Mouse (Mus musculus) liver, embryonic 11.5 days (tissue): Measurements from ENCODE around the gene Rd3l. TPM values are rescaled to one million over a fixed set of nuclear protein-coding genes. Genes with fewer than 3 reads are reported as not detected.

ENCODE experiments used
- ATAC-seq: fragments of 200-750 bp; cut with Nextera tagmentation; replicated peaks from 2 replicates; pipeline ENCODE4 v1.8.0; 2017; ENCODE audit warnings: moderate number of reproducible peaks, mild to moderate bottlenecking, moderate TSS enrichment, moderate library complexity; ENCODE audit not compliant: low FRiP score
- DNase-seq: peaks from one replicate; pipeline ENCODE4 v3.0.0-alpha.2; 2017; ENCODE audit warnings: low spot score
- H3K27ac ChIP-seq: fragments of 300-500 bp; sonication (generic); 2 replicates; pipeline ENCODE4 v1.5.1; 2014; ENCODE audit warnings: mild to moderate bottlenecking, low read depth, low read length, control low read depth
- H3K27me3 ChIP-seq: fragments of 300-500 bp; sonication (generic); replicated peaks from 2 replicates; pipeline ENCODE4 v1.6.1; 2014; ENCODE audit warnings: low read length, mixed read lengths; ENCODE audit not compliant: control insufficient read depth, insufficient read depth
- H3K36me3 ChIP-seq: fragments of 300-500 bp; sonication (generic); 2 replicates; pipeline ENCODE4 v1.6.1; 2014; ENCODE audit warnings: mild to moderate bottlenecking, low read length, moderate library complexity, mixed read lengths; ENCODE audit not compliant: control insufficient read depth, insufficient read depth
- H3K4me1 ChIP-seq: fragments of 300-500 bp; sonication (generic); replicated peaks from 2 replicates; pipeline ENCODE4 v1.6.1; 2014; ENCODE audit warnings: low read length, mixed read lengths; ENCODE audit not compliant: control insufficient read depth, insufficient read depth
- H3K4me2 ChIP-seq: fragments of 300-500 bp; sonication (generic); 2 replicates; pipeline ENCODE4 v1.6.1; 2014; ENCODE audit warnings: mild to moderate bottlenecking, control low read depth, moderate library complexity
- H3K4me3 ChIP-seq: fragments of 300-500 bp; sonication (generic); 2 replicates; pipeline ENCODE4 v1.5.1; 2014; ENCODE audit warnings: low read depth, low read length, control low read depth
- H3K9ac ChIP-seq: fragments of 300-500 bp; sonication (generic); 2 replicates; pipeline ENCODE4 v1.6.1; 2014; ENCODE audit warnings: low read depth, low read length, control low read depth
- H3K9me3 ChIP-seq: fragments of 300-500 bp; sonication (generic); 2 replicates; pipeline ENCODE4 v1.6.1; 2016; ENCODE audit warnings: low read length, inconsistent platforms, mixed read lengths; ENCODE audit not compliant: control insufficient read depth
- WGBS: fragments of 180-500 bp; shearing (Covaris S2); extraction: QIAGEN DNeasy Blood & Tissue Kit; methylation state at CpG from one replicate; pipeline ENCODE4 v1.1.7; 2014; 5-methylcytosine and 5-hydroxymethylcytosine counted together
- polyA plus RNA-seq: library from polyadenylated mRNA; unstranded; fragments of >200 nt; fragmentation: Nextera tagmentation; extraction: Ambion mirVana; gene quantifications from 2 replicates; pipeline ENCODE4 v1.2.1, GENCODE M21; 2014

Rd3l gene
- polyA plus RNA-seq, 1 experiment from 2014 or later, result not detected

DNA sequence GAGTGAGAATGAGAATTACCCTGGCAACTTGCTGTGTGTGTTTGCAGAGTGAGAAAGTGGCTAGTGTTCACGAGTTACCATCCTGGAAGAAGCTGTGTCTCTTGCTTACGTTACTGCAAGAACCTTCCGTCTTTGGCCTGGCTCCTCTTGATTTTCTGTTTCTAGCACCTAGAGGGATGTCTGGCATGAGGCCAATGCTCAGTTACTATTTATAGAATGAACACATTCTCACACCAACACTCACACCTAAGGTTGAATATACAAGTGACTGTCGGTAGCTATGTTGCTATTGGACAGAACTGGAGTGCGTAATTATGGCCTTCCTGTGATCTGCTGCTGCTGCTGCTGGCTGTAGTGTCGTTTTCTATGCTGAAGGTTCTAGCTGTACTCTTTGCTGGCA, 4.0 kb downstream of the Rd3l start:
- ATAC-seq (no peak), DNase-seq (no peak)
- Histone ChIP-seq H3K4me1 (no peaks in the 10 kb centered on the region), H3K4me3 (no peak overlapping the region), H3K9me3 (no peaks in the 10 kb centered on the region), H3K36me3 (no peaks in the 10 kb centered on the region), H3K4me2 (no peak overlapping the region), H3K27ac (no peak overlapping the region), H3K27me3 (no peaks in the 10 kb centered on the region), H3K9ac (no peak overlapping the region)
- WGBS, result 65% methylated on average over 6 of the region's 6 CpGs

DNA sequence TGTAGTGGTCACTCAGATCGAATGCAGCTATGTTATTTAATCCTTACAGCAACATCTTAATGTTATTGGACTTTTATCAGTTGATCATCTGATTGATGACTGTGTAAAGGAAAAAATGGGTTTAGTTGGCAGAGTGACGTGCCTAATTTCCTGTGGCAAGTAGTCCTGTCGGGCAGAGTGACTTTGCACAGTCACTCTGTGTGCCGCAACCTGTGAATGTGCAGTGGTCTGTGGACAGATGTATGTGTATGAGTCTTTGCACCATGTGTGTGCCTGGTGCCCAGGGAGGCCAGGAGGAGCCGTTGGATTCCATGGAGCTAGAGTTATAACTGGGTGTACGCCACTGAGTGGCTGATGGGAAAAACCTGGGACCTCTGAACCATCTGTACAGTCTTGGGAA, 6.5 kb downstream of the Rd3l start:
- 76% methylated on average over 6 of the region's 6 CpGs for WGBS
- Histone ChIP-seq H3K4me2 (no peak overlapping the region), H3K9me3 (no peaks in the 10 kb centered on the region), H3K27ac (no peak overlapping the region), H3K27me3 (no peaks in the 10 kb centered on the region), H3K9ac (no peak overlapping the region), H3K4me1 (no peaks in the 10 kb centered on the region), H3K4me3 (no peak overlapping the region), H3K36me3 (no peaks in the 10 kb centered on the region)
- ATAC-seq, result no peak
- DNase-seq, result no peak

DNA sequence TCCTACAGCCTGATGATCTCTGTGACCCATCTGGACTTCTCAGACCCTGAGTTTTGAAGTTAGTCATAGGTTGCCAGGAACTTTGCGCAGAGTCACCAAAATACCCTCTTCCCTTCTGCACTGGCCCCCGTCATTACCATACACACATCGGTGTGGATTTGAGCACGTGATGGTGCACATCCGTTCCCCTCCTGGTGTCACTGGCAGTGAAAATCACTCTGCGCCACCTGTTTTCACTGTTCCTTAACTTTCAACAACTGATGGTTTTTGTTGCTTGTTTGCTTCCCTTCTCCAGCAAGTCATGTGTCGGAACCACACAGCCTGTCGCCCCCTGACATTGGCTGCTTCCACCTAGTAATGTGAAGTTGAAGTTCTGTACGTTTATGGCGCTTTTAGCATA, 8.6 kb downstream of the Rd3l start:
- no peaks in the 10 kb centered on the region for H3K4me1 ChIP-seq
- no peak for ATAC-seq
- no peaks in the 10 kb centered on the region for H3K27me3 ChIP-seq
- H3K4me3 ChIP-seq, result no peak overlapping the region
- no peaks in the 10 kb centered on the region for H3K9me3 ChIP-seq
- no peak overlapping the region for H3K4me2 ChIP-seq
- 89% methylated on average over 10 of the region's 10 CpGs for WGBS
- no peak overlapping the region for H3K27ac ChIP-seq
- DNase-seq, result no peak
- H3K36me3 ChIP-seq, result no peaks in the 10 kb centered on the region
- H3K9ac ChIP-seq, result no peak overlapping the region

DNA sequence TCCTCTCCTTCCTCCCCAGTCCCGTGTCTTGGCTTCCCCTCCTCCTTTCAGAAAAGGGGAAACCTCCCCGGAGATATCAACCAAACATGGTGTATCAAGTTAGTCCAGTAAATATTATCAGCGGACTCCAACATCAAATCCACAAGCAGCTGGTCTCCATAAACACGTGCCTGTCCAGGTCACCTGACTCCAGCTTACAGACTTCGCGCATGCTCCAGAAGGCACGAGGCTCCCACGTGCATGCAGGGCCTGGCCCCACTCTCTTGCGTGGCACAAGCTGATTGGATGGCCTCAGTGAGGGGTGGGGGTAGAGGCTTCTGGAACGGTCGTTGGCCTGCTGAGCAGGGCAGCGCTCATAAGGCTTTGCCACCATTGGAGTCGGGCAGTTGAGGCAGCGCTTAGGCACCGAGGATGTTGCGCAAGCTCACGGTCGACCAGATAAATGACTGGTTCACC, 9.9 kb downstream of the Rd3l start, which contains the start of gene Tdrd9:
Gene Tdrd9 (plus strand): TSS at position 329 of the 456 bp plus-strand sequence.
- no peak for ATAC-seq
- Histone ChIP-seq H3K27ac (no peak within 1 kb of the TSS), H3K4me2 (no peak within 1 kb of the TSS), H3K9me3 (no peaks in the 10 kb centered on the region), H3K27me3 (no peaks in the 10 kb centered on the region), H3K9ac (no peak within 1 kb of the TSS), H3K4me3 (no peak within 1 kb of the TSS), H3K4me1 (no peaks in the 10 kb centered on the region), H3K36me3 (no peaks in the 10 kb centered on the region)
- 82% methylated on average over 18 of the region's 18 CpGs for WGBS
- no peak for DNase-seq

DNA sequence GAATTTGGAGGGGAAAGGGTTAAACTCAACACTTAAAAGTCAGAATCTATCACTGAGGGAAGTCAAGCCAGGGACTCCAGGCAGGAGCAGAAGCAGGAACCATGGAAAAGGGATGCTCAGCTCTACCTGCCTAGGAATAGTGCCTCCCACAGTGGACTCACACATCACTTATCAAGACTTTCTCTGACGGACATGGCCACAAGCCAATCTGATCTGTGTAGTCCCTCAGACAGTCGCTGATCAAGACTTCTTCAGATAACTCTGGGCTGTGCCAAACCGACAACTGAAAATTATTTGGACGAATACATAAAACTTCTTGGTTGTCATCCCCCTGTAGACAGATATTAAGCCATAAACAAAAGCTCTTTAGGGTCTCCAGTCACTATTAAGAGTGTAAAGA, 11.0 kb downstream of the Rd3l start:
- Histone ChIP-seq H3K4me1 (peaks cover 7% of the 10 kb centered on the region), H3K9ac (no peak overlapping the region), H3K9me3 (no peaks in the 10 kb centered on the region), H3K4me3 (no peak overlapping the region), H3K4me2 (no peak overlapping the region), H3K27ac (no peak overlapping the region), H3K27me3 (no peaks in the 10 kb centered on the region), H3K36me3 (no peaks in the 10 kb centered on the region)
- 71% methylated on average over 4 of the region's 4 CpGs for WGBS
- DNase-seq (no peak), ATAC-seq (no peak)

DNA sequence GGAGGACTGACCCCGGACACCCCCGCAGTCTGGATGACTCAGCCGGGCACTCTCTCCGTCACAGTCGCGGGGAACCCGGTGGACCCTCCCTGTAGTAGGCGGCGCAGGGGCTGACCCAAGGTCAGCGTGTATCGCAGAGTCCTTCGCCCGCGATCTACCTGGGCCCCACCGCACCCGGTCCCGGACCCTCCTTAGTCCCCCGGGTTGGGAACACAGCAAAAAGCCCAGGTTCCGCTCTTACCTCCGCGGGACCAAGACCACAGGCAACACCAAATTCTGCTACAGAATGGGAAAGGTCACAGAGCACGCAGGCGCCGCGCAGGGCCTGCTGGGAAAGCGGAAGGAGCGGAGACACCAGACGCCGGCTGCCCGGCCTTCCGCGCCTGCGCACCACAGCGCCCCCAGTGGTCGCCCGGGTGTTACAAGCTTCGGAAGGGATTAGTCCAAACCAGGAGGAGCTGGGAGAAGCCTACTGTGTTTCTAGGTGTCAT, 14.4 kb downstream of the Rd3l start, which contains the start of gene Atp5mpl:
Gene Atp5mpl (minus strand): TSS at position 295 of the 491 bp plus-strand sequence.
- DNase-seq (peak; percentile 99), ATAC-seq (peak; percentile 88)
- Histone ChIP-seq H3K4me3 (peak within 1 kb of the TSS; percentile 85), H3K9me3 (no peaks in the 10 kb centered on the region), H3K27ac (peak within 1 kb of the TSS; percentile 53; the same call in 1 of the 2 replicates), H3K9ac (peak within 1 kb of the TSS; percentile 84), H3K4me2 (peak within 1 kb of the TSS; percentile 78), H3K4me1 (peaks cover 7% of the 10 kb centered on the region), H3K36me3 (peaks cover 11% of the 10 kb centered on the region; the same call in 1 of the 2 replicates), H3K27me3 (no peaks in the 10 kb centered on the region)
- WGBS, result under 1% methylated on average over 37 of the region's 37 CpGs

DNA sequence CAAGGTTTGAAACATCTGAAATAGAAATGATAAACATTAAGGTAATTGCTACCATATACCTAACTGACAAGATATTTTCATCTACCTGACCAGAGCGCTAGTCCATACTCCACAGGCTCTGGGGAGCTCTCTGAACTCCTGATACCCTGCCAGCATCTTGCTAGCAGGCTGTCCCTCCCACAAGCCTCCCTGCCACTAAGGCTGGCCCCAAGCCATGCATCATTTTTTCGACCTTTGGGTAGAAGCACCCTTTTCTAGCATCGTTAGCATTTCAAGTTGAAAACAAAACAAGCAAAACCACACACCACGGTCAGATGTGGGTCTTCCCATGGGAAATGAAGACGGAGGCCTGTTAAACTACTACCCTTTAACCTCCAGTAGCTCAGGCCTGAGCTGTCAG, 17.8 kb downstream of the Rd3l start:
- peaks cover 36% of the 10 kb centered on the region for H3K36me3 ChIP-seq
- H3K4me3 ChIP-seq, result no peak overlapping the region
- WGBS, result 91% methylated on average over 5 of the region's 5 CpGs
- H3K9ac ChIP-seq, result no peak overlapping the region
- peaks cover 7% of the 10 kb centered on the region for H3K4me1 ChIP-seq
- H3K27me3 ChIP-seq, result no peaks in the 10 kb centered on the region
- no peak overlapping the region for H3K27ac ChIP-seq
- DNase-seq, result no peak
- no peak overlapping the region for H3K4me2 ChIP-seq
- no peak for ATAC-seq
- peaks cover 3% of the 10 kb centered on the region; the same call in 1 of the 2 replicates for H3K9me3 ChIP-seq

DNA sequence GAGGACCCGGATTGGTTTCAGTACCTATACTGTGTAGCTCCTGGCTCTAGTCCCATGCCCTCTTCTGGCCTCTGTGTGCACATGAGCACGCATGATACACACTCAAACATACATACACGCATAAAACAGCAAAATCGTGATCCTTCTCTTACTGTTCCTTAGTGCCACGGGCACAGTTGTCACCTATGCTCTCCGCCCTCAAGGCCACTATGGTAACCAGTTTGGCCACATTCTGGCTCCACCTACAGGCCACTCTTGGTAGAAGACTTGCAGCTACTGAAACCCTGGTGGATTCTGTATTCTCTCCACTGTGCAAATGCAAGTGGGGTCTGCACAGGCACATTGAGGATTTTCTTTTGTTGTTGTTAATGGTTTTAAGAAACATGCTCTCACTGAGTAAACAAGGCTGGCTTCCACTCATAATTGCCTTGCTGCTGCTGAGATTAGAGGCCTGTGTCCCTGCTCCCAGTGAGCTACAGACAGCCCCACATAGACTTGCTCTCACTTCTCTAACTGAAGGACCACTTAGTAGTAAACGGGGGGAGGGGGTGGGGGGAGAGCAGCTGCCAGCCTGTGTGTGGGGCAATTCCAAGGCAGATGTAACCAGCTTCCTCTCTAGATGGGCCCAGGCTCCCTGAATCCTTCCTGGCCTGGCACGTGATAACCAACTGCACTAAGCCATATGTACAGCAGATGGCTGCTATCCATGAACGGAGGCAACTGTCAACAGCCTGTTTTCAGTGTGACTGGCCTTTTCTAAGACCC, 22.8 kb downstream of the Rd3l start:
- no peaks in the 10 kb centered on the region for H3K27me3 ChIP-seq
- WGBS, result 37% methylated on average over 9 of the region's 9 CpGs

DNA sequence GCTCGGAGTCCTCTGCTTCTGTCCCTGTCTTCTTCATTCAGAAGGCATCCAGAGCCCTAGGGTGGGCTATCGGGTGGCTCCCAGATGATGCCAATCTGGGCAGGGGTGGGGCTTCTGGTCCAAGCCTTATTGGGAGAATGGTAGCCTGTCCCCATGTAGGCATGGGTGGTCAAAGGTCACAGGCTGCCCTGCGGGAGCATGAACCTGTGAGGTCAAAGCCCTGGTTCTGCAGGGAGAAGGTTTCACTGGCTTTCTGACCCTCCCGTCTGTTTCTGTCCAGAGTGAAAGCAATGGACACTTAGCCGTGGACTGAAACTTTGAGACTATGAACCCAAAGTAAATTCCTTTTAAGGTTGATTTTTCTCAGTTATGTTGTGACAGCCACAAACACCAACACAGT, 24.9 kb downstream of the Rd3l start:
- H3K9ac ChIP-seq, result no peak overlapping the region
- H3K4me2 ChIP-seq, result no peak overlapping the region
- WGBS, result 70% methylated on average over 5 of the region's 5 CpGs
- no peak overlapping the region for H3K27ac ChIP-seq
- H3K9me3 ChIP-seq, result peaks cover 3% of the 10 kb centered on the region; the same call in 1 of the 2 replicates
- no peaks in the 10 kb centered on the region for H3K27me3 ChIP-seq
- H3K4me1 ChIP-seq, result peaks cover 4% of the 10 kb centered on the region
- no peak overlapping the region for H3K4me3 ChIP-seq
- ATAC-seq, result no peak
- peaks cover 19% of the 10 kb centered on the region for H3K36me3 ChIP-seq
- no peak for DNase-seq

More for the DNA sequence above, 22.8 kb downstream of the Rd3l start:
- no peak overlapping the region for H3K4me3 ChIP-seq
- no peak overlapping the region for H3K4me2 ChIP-seq
- H3K36me3 ChIP-seq, result peaks cover 31% of the 10 kb centered on the region
- peak; percentile 69 for ATAC-seq
- DNase-seq, result peak; percentile 48
- H3K9me3 ChIP-seq, result peaks cover 3% of the 10 kb centered on the region; the same call in 1 of the 2 replicates
- no peak overlapping the region for H3K9ac ChIP-seq
- no peaks in the 10 kb centered on the region for H3K4me1 ChIP-seq
- H3K27ac ChIP-seq, result no peak overlapping the region
